Mouse (Mus musculus) heart, embryonic 11.5 days (tissue): Measurements from ENCODE around the gene Gria1. TPM values are rescaled to one million over a fixed set of nuclear protein-coding genes. Genes with fewer than 3 reads are reported as not detected.

ENCODE experiments used
- ATAC-seq: fragments of 200-750 bp; cut with Nextera tagmentation; replicated peaks from 2 replicates; pipeline ENCODE4 v1.8.0; 2017; ENCODE audit warnings: moderate library complexity; ENCODE audit not compliant: insufficient number of reproducible peaks, low FRiP score, low TSS enrichment
- H3K27ac ChIP-seq: fragments of 300-500 bp; sonication (generic); 2 replicates; pipeline ENCODE4 v1.5.1; 2014; ENCODE audit warnings: mild to moderate bottlenecking, low read depth, low read length
- H3K27me3 ChIP-seq: fragments of 300-500 bp; sonication (generic); 2 replicates; pipeline ENCODE4 v1.6.1; 2014; ENCODE audit warnings: mild to moderate bottlenecking, low read length, mixed read lengths; ENCODE audit not compliant: control insufficient read depth, insufficient read depth
- H3K36me3 ChIP-seq: fragments of 300-500 bp; sonication (generic); 2 replicates; pipeline ENCODE4 v1.6.1; 2014; ENCODE audit warnings: mild to moderate bottlenecking, low read length, moderate library complexity, mixed read lengths; ENCODE audit not compliant: control insufficient read depth, insufficient read depth
- H3K4me1 ChIP-seq: fragments of 300-500 bp; sonication (generic); 2 replicates; pipeline ENCODE4 v1.6.1; 2014; ENCODE audit warnings: low read length; ENCODE audit not compliant: control insufficient read depth, insufficient read depth
- H3K4me2 ChIP-seq: fragments of 300-500 bp; sonication (generic); 2 replicates; pipeline ENCODE4 v1.6.1; 2014; ENCODE audit warnings: mild to moderate bottlenecking, moderate library complexity
- H3K4me3 ChIP-seq: fragments of 300-500 bp; sonication (generic); 2 replicates; pipeline ENCODE4 v1.5.1; 2014; ENCODE audit warnings: low read depth, low read length
- H3K9ac ChIP-seq: fragments of 300-500 bp; sonication (generic); 2 replicates; pipeline ENCODE4 v1.6.1; 2014; ENCODE audit warnings: mild to moderate bottlenecking, low read depth, low read length, moderate library complexity
- H3K9me3 ChIP-seq: fragments of 300-500 bp; sonication (generic); replicated peaks from 2 replicates; pipeline ENCODE4 v1.6.1; 2016; ENCODE audit warnings: low read length; ENCODE audit not compliant: control insufficient read depth
- WGBS: fragments of 180-500 bp; shearing (Covaris S2); extraction: QIAGEN DNeasy Blood & Tissue Kit; methylation state at CpG from one replicate; pipeline ENCODE4 v1.1.7; 2014; ENCODE audit not compliant: insufficient replicate concordance; 5-methylcytosine and 5-hydroxymethylcytosine counted together
- polyA plus RNA-seq: library from polyadenylated mRNA; unstranded; fragments of >200 nt; fragmentation: Nextera tagmentation; extraction: Ambion mirVana; gene quantifications from 2 replicates; pipeline ENCODE4 v1.2.1, GENCODE M21; 2014

Gria1 gene
- polyA plus RNA-seq, 1 experiment from 2014 or later = 1.1 TPM

- H3K4me3 ChIP-seq = no peak overlapping the region
- H3K9ac ChIP-seq = no peak overlapping the region
- 91% methylated on average over 8 of the region's 8 CpGs for WGBS
- H3K27ac ChIP-seq = no peak overlapping the region
- no peaks in the 10 kb centered on the region for H3K4me1 ChIP-seq
- ATAC-seq = no peak
- no peaks in the 10 kb centered on the region for H3K9me3 ChIP-seq
- H3K36me3 ChIP-seq = no peaks in the 10 kb centered on the region
- no peaks in the 10 kb centered on the region for H3K27me3 ChIP-seq
- no peak overlapping the region for H3K4me2 ChIP-seq
Observed at GRCm38 (mm10) chr11:57297376-57297775, 286.2 kb downstream of the Gria1 start.

- no peak overlapping the region for H3K4me2 ChIP-seq
- H3K27ac ChIP-seq = no peak overlapping the region
- no peak for ATAC-seq
- 71% methylated on average over 2 of the region's 2 CpGs for WGBS
- no peaks in the 10 kb centered on the region for H3K9me3 ChIP-seq
- no peaks in the 10 kb centered on the region for H3K4me1 ChIP-seq
- no peak overlapping the region for H3K9ac ChIP-seq
- no peaks in the 10 kb centered on the region for H3K36me3 ChIP-seq
- H3K4me3 ChIP-seq = no peak overlapping the region
- H3K27me3 ChIP-seq = no peaks in the 10 kb centered on the region
Observed at GRCm38 (mm10) chr11:57298263-57298662, 287.1 kb downstream of the Gria1 start.

GRCm38 (mm10) chr11:57298665-57299064, 287.5 kb downstream of the Gria1 start:
- H3K4me3 ChIP-seq = no peak overlapping the region
- ATAC-seq = no peak
- no peak overlapping the region for H3K4me2 ChIP-seq
- no peaks in the 10 kb centered on the region for H3K27me3 ChIP-seq
- H3K4me1 ChIP-seq = no peaks in the 10 kb centered on the region
- no peak overlapping the region for H3K9ac ChIP-seq
- H3K36me3 ChIP-seq = no peaks in the 10 kb centered on the region
- H3K27ac ChIP-seq = no peak overlapping the region
- no peaks in the 10 kb centered on the region for H3K9me3 ChIP-seq

- WGBS = 90% methylated on average over 1 of the region's 1 CpGs
- Histone ChIP-seq H3K9ac (no peak overlapping the region), H3K4me2 (no peak overlapping the region), H3K4me3 (no peak overlapping the region), H3K9me3 (no peaks in the 10 kb centered on the region), H3K4me1 (no peaks in the 10 kb centered on the region), H3K36me3 (no peaks in the 10 kb centered on the region), H3K27ac (no peak overlapping the region), H3K27me3 (no peaks in the 10 kb centered on the region)
- ATAC-seq = no peak
Observed at GRCm38 (mm10) chr11:57303602-57304001, 292.4 kb downstream of the Gria1 start.

GRCm38 (mm10) chr11:57306116-57306515, 294.9 kb downstream of the Gria1 start:
- Histone ChIP-seq H3K4me2 (no peak overlapping the region), H3K36me3 (no peaks in the 10 kb centered on the region), H3K9me3 (no peaks in the 10 kb centered on the region), H3K27ac (no peak overlapping the region), H3K4me3 (no peak overlapping the region), H3K4me1 (no peaks in the 10 kb centered on the region), H3K9ac (no peak overlapping the region), H3K27me3 (no peaks in the 10 kb centered on the region)
- 79% methylated on average over 2 of the region's 2 CpGs for WGBS
- ATAC-seq = no peak

- ATAC-seq = no peak
- Histone ChIP-seq H3K4me3 (no peak overlapping the region), H3K4me1 (no peaks in the 10 kb centered on the region), H3K27me3 (no peaks in the 10 kb centered on the region), H3K27ac (no peak overlapping the region), H3K9me3 (no peaks in the 10 kb centered on the region), H3K36me3 (no peaks in the 10 kb centered on the region), H3K9ac (no peak overlapping the region), H3K4me2 (no peak overlapping the region)
- WGBS = 92% methylated on average over 1 of the region's 1 CpGs
Observed at GRCm38 (mm10) chr11:57306892-57307291, 295.7 kb downstream of the Gria1 start.

DNA sequence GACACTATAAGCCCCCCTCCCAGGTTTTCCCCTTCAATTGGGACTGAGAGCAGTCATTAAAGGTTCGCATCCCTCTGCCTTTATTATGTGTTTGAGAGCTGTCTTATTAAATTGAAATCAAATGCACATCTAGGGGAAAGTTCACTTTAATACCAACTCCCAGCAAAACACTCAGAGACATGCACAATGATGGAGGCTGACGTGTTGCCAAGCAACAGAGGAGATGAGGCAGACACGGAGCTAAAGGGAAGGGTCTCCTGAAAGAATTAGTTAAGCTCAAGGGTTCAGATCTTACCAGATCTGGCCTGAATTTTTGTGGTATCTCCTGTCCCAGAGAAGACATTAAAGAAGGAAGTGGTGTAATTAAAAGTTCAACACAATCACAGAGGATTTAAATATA, 305.9 kb downstream of the Gria1 start:
- Histone ChIP-seq H3K4me1 (no peaks in the 10 kb centered on the region), H3K9ac (no peak overlapping the region), H3K4me3 (no peak overlapping the region), H3K27me3 (0 out of 2 replicates have a peak, but pooled peaks cover 2% of the 10 kb centered on the region), H3K36me3 (no peaks in the 10 kb centered on the region), H3K4me2 (no peak overlapping the region), H3K9me3 (no peaks in the 10 kb centered on the region), H3K27ac (no peak overlapping the region)
- WGBS = 76% methylated on average over 3 of the region's 3 CpGs
- ATAC-seq = no peak

DNA sequence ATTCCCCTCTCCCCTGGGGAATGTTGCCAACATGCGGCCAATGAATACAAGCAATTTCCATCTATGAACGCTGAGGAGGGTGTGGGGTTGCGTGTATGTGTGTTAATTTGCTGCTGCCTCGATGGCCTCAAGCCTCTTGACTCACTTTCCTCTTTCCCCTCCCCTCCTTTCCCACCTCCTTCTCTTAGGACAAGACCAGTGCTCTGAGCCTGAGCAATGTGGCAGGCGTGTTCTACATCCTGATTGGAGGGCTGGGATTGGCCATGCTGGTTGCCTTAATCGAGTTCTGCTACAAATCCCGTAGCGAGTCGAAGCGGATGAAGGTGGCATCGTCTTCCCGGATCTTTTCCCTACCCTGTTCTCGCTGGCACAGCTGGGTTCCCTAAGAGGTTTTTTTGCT, 306.3 kb downstream of the Gria1 start:
- Histone ChIP-seq H3K27ac (no peak overlapping the region), H3K27me3 (0 out of 2 replicates have a peak, but pooled peaks cover 2% of the 10 kb centered on the region), H3K4me1 (no peaks in the 10 kb centered on the region), H3K4me2 (no peak overlapping the region), H3K9ac (no peak overlapping the region), H3K36me3 (no peaks in the 10 kb centered on the region), H3K9me3 (no peaks in the 10 kb centered on the region), H3K4me3 (no peak overlapping the region)
- no peak for ATAC-seq
- 80% methylated on average over 13 of the region's 13 CpGs for WGBS

GRCm38 (mm10) chr11:57319374-57319773, 308.2 kb downstream of the Gria1 start:
- H3K9ac ChIP-seq = no peak overlapping the region
- H3K4me3 ChIP-seq = no peak overlapping the region
- H3K4me2 ChIP-seq = no peak overlapping the region
- no peak overlapping the region for H3K27ac ChIP-seq
- H3K27me3 ChIP-seq = 0 out of 2 replicates have a peak, but pooled peaks cover 2% of the 10 kb centered on the region
- WGBS = 78% methylated on average over 3 of the region's 3 CpGs
- ATAC-seq = no peak
- H3K9me3 ChIP-seq = no peaks in the 10 kb centered on the region
- no peaks in the 10 kb centered on the region for H3K36me3 ChIP-seq
- no peaks in the 10 kb centered on the region for H3K4me1 ChIP-seq
